Mouse (Mus musculus): ENCODE measurements around the gene Nmbr.

Gene Nmbr

GRCm38 (mm10) chr10:14705072-14706066 is at the start of gene Nmbr, which contains the start of gene Vta1:
Gene Nmbr (plus strand): TSS chr10:14705591.
Gene Vta1 (minus strand): TSS chr10:14705560.
- peak; percentile 93 to 94 for DNase-seq (ENCODE audit: low read depth in 2 of 2, low spot score in 2 of 2)

GRCm38 (mm10) chr10:14660875-14661274 is 44.5 kb upstream of the Nmbr start:
- DNase-seq (ENCODE audit: low read depth in 2 of 2, low spot score in 2 of 2): no peak

- DNase-seq (ENCODE audit: low read depth in 2 of 2, low spot score in 2 of 2): no peak
Measured at GRCm38 (mm10) chr10:14666147-14666546, 39.2 kb upstream of the Nmbr start.

- DNase-seq (ENCODE audit: low read depth in 2 of 2, low spot score in 2 of 2): no peak
Measured at GRCm38 (mm10) chr10:14685663-14686062, 19.7 kb upstream of the Nmbr start.

DNA sequence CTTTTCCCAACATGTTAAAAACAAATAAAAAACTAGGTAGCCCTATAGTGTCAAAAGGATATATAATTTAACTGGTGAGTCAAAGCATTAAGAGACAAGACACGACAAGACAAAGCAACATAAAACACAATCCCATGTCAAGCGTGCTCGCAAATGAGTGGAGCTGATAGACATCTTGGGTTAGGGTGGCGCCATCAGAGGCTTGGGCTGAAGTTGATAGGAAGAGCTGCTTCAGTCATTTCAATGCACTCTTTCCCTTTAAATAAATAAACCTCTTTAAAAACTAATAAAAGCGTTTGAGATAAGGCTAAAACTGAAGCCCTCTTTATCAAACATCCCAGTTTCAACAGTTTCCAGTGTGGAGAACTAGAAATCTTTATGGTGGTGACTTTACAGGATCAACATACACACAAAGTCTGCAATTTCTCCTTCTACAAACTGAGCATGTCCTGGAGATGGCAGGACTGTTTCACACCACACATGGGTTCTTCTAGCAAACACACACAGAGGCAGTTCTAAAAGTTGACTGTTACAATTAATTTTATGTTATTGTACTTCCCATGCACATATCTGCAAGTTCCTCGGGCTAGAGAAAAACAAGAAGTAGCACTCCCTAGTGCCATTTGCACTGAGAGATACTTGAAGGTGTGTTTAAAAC is 16.5 kb upstream of the Nmbr start:
- DNase-seq (ENCODE audit: low read depth in 2 of 2, low spot score in 2 of 2): no peak

- DNase-seq (ENCODE audit: low read depth in 2 of 2, low spot score in 2 of 2): no peak
Measured at GRCm38 (mm10) chr10:14690349-14690748, 15.0 kb upstream of the Nmbr start.

DNA sequence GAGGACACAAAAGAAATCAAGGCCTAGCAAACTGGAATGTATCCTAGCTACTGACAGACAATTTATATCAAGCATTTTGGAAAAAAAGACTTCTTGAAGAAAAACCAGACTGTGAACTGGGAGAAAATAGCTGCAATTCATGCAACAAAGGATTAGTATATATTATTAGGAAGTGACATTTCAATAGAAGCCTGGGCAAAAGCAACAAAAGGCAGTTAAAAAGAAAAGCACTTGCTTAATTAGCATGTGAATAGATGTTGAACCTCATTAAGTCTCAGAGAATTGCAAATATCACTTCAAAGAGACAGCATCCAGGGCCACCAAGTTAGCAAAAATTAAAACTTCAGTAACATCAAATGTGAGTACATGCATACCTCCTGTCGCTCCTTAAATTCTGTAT is 2.2 kb upstream of the Nmbr start:
- DNase-seq (ENCODE audit: low read depth in 2 of 2, low spot score in 2 of 2): no peak

DNA sequence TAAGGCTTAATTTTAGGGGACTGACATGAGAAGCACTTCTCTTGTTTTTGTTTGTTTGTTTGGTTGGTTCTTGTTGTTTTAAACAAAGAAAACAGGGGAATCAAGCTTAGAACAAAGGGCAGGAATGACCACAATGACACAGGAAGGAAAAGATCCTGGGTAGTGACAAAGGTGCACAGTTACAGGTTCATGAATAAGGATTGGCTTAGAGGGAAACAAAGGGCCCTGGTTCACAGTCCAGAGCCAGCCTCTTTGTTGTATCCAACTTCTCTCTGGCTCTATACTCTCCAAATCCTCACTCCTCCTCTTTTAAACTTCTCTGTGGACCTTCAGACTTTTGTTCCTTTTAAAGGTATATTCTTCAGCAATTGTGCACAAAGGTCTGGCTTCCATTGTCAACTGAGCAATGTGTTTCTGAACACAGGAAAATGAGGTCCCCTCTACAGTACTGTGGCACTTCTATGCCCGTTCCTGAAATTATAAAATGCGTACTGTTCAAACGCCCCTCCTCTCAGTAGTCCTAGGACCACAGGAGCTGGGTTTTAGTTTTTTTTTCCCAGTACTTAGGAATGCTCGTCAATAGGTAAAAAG is 1.5 kb upstream of the Nmbr start:
- no peak for DNase-seq (ENCODE audit: low read depth in 2 of 2, low spot score in 2 of 2)

DNA sequence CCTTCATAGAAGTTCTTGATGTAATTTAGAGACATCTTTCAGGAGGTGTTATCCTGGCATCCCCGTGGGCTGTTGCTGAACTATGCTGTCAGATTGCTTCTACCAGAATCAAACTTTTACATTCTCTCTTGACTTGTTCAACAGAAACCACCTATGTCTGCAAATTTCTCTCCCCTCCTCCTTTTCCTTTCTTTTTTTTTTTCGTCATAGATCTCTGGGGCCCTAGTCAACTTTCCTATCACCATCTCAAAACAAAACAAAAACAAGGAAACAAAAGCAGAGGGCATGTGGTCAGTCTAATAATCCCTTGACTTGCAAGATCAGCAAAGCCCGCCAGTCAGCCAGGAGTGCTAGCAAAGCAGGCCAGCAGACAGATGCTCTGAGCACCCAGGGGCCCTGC is 12.7 kb downstream of the Nmbr start, which contains the start of gene Gje1:
TSS of gene Gje1 (minus strand) at position 101 of the 400 bp plus-strand sequence.
- DNase-seq (ENCODE audit: low read depth in 2 of 2, low spot score in 2 of 2): no peak

DNA sequence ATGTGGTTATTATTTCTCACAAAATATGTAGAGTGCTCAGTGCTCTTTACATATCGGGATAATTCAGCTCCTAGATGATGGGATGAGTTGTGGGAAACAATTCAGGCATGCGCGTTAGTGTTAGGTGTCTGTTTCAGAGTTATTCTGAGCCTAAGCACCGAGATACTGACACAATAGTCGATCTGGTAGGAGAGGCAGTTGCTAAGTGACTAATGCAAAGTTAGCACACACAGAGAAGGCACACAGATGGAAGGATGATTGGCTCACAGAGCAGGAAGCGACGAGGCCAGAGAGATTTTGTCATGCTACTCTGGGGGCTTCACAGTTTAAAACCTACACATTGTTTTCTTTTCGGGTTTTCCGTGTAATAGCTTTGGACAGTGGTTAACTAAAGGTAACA is 20.3 kb downstream of the Nmbr start:
- DNase-seq (ENCODE audit: low read depth in 2 of 2, low spot score in 2 of 2): no peak

GRCm38 (mm10) chr10:14734285-14734684 is 28.9 kb downstream of the Nmbr start:
- no peak for DNase-seq (ENCODE audit: low read depth in 2 of 2, low spot score in 2 of 2)

DNA sequence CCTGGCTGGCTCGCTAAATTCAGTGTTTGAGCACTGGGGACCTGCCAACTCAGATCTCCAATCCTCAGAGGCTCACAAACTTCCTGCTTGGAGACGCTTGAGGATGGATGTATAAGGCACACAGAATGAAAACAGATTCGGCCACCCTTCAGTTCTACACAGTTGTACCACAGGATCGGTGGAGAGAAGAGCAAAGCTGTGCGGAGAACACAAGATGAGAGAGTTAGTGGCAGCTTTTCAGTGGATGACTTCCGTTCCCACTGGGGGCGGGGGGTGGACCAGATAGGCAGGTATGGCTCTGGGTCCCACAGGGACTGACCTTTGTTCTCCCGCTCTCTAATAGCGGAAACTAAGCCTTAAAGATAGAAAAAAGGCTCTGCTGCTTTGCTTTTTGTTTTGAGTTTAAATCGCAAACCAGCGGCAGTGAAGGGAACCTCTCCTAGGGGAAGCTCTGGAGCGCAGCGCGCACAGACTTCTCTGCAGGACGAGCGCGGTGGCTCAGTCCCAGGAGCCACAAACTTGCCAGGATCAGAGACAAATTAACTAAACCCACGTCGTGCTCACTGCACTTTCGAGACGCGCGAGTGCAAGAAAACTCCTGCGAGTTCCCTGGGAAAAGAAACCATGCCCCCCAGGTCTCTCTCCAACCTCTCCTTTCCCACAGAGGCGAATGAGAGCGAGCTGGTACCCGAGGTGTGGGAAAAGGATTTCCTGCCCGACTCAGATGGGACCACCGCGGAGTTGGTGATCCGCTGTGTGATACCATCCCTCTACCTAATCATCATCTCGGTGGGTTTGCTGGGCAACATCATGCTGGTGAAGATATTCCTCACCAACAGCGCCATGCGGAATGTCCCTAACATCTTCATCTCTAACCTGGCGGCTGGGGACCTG is 54.5 kb downstream of the Nmbr start:
- DNase-seq (ENCODE audit: low read depth in 2 of 2, low spot score in 2 of 2): no peak

DNA sequence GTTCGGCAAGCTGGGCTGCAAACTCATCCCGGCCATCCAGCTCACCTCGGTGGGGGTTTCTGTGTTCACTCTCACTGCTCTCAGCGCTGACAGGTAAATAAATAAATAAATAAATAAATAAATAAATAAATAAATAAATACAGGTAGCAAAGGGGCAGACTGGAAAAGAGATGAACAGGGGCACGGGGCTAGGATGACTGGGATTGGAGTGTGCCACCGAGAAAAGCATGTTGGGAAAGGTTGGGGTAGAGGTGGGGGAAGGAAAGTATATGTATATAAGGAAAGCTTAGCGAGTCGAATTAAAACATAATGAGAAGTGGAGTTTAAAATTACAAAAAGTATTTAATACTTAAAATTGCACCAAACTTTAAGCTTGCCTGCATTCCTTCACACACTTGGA is 55.2 kb downstream of the Nmbr start:
- no peak for DNase-seq (ENCODE audit: low read depth in 2 of 2, low spot score in 2 of 2)

DNA sequence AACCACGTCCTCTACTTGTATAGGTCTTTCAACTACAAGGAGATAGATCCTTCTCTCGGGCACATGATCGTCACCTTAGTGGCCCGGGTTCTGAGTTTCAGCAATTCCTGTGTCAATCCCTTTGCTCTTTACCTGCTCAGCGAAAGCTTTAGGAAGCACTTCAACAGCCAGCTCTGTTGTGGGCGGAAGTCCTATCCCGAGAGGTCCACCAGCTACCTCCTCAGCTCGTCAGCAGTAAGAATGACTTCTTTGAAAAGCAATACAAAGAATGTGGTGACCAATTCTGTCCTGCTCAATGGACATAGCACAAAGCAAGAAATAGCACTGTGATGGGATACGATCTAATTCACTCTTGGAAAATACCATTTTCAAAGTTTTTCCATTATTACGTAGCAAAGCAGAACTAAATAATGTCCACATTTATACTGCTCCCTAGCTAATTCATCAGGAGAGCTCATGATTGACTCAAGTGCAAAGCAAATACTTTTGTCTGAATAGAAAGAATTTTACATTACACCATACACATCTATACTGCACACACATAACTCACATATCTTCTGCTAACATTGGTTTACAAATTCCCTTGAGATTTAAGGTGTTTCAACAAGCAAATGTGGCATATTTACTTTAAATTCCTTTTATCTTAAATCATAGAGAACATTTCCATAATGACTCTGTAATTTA is 65.0 kb downstream of the Nmbr start:
- DNase-seq (ENCODE audit: low read depth in 2 of 2, low spot score in 2 of 2): no peak

DNA sequence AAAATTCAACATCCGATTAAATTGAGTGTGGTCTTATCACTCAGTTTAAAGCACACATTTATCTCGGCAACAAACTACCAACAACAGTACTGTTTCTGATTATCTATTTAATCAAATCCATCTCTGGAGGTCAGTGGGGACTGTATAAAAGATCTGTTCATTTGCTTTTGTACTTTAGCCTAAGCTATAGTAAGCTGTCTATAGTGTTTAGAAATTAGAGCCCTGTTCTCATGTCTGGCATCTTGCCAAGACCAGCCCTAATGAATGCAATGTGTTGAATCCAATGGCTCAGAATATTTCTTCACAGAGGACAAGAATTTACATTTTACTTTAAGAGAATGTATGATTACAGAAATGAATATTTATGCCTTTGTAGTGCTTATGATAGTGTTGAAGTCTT is 69.1 kb downstream of the Nmbr start:
- no peak for DNase-seq (ENCODE audit: low read depth in 2 of 2, low spot score in 2 of 2)

GRCm38 (mm10) chr10:14789969-14790368 is 84.6 kb downstream of the Nmbr start:
- no peak for DNase-seq (ENCODE audit: low read depth in 2 of 2, low spot score in 2 of 2)

GRCm38 (mm10) chr10:14816970-14817369 is 111.6 kb downstream of the Nmbr start:
- no peak for DNase-seq (ENCODE audit: low read depth in 2 of 2, low spot score in 2 of 2)
